Mouse (Mus musculus): ENCODE measurements around the gene Taar8c. TPM values are rescaled to one million over a fixed set of nuclear protein-coding genes. Genes with fewer than 3 reads are reported as not detected.

Taar8c gene
- total and polyA plus RNA-seq, 3 experiments, result not detected

GRCm38 (mm10) chr10:24133132-24133531, 31.4 kb upstream of the Taar8c start:
- H3K9me3 ChIP-seq (replicated peaks; ENCODE audit: insufficient read depth, low read length), result no peaks in the 10 kb centered on the region
- H3K9ac ChIP-seq (ENCODE audit: control insufficient read depth, low read depth, low read length, poor library complexity, severe bottlenecking), result peak overlapping the region; percentile 62
- H3K79me2 ChIP-seq (ENCODE audit: control insufficient read depth, insufficient read depth, low read length, poor library complexity), result no peaks in the 10 kb centered on the region
- no peaks in the 10 kb centered on the region for H3K27me3 ChIP-seq (ENCODE audit: control insufficient read depth in 1 of 2, insufficient read depth in 2 of 2, low read length in 2 of 2)
- DNase-seq (ENCODE audit: low read depth, low spot score), result peak; percentile 91
- H3K4me3 ChIP-seq (ENCODE audit: control insufficient read depth in 1 of 2, insufficient read depth in 1 of 2, low read depth in 2 of 2, low read length in 2 of 2), result 0 out of 4 replicates have a peak overlapping the region, but pooled peaks of 1 of the 2 experiments have one; percentile 2
- peak; percentile 92 for TF ChIP-seq MXI1 (IDR thresholded peaks at IDR 0.05; ENCODE audit: low read depth, low read length)
- TF ChIP-seq TBP (IDR thresholded peaks at IDR 0.05; ENCODE audit: low read depth, low read length), result peak; percentile 52; the same call in 1 of the 2 replicates
- no peak for TF ChIP-seq CTCF (IDR thresholded peaks at IDR 0.05 in 2 of 3, conservative IDR thresholded peaks at IDR 0.05 in 1 of 3; ENCODE audit: control insufficient read depth in 1 of 3, insufficient read depth in 1 of 3, low read depth in 2 of 3, low read length in 3 of 3, poor library complexity in 1 of 3, severe bottlenecking in 1 of 3)
- TF ChIP-seq UBTF (IDR thresholded peaks at IDR 0.05; ENCODE audit: borderline replicate concordance, insufficient read depth, low read depth, low read length), result no peak
- peak; percentile 36; the same call in 1 of the 2 replicates for TF ChIP-seq TCF12 (IDR thresholded peaks at IDR 0.05; ENCODE audit: low read depth, low read length)
- TF ChIP-seq TAL1 (IDR thresholded peaks at IDR 0.05; ENCODE audit: low read length), result no peak
- peak; percentile 82 for TF ChIP-seq ELF1 (IDR thresholded peaks at IDR 0.05; ENCODE audit: low read depth, low read length)
- TF ChIP-seq HCFC1 (IDR thresholded peaks at IDR 0.05; ENCODE audit: low read depth, low read length), result peak; percentile 67; the same call in 1 of the 2 replicates
- TF ChIP-seq MAX (IDR thresholded peaks at IDR 0.05; ENCODE audit: low read length), result no peak
- TF ChIP-seq ETS1 (IDR thresholded peaks at IDR 0.05; ENCODE audit: low read depth, low read length), result peak; percentile 78
- peak in 1 of 2 experiments; percentile 59; a peak in 2 of 4 replicates for TF ChIP-seq EP300 (IDR thresholded peaks at IDR 0.05; ENCODE audit: low read depth in 1 of 2, low read length in 2 of 2)
- TF ChIP-seq SIN3A (IDR thresholded peaks at IDR 0.05; ENCODE audit: low read length), result peak; percentile 47; the same call in 1 of the 2 replicates
- peak; percentile 91 for TF ChIP-seq MAZ (IDR thresholded peaks at IDR 0.05; ENCODE audit: low read depth, low read length)
- TF ChIP-seq MEF2A (IDR thresholded peaks at IDR 0.05; ENCODE audit: extremely low read depth, insufficient replicate concordance, low read depth, low read length, poor library complexity, severe bottlenecking), result no peak
- TF ChIP-seq ZKSCAN1 (IDR thresholded peaks at IDR 0.05; ENCODE audit: low read depth, low read length), result no peak
- TF ChIP-seq MYC (IDR thresholded peaks at IDR 0.05; ENCODE audit: low read depth, low read length), result 0 out of 2 replicates have a peak, but pooled peaks have one; percentile 26
- TF ChIP-seq MAFK (IDR thresholded peaks at IDR 0.05; ENCODE audit: borderline replicate concordance, low read depth, low read length), result no peak
- TF ChIP-seq NELFE (IDR thresholded peaks at IDR 0.05; ENCODE audit: low read depth, low read length), result peak; percentile 45
- TF ChIP-seq POLR2A (IDR thresholded peaks at IDR 0.05; ENCODE audit: control insufficient read depth in 1 of 2, insufficient read depth in 1 of 2, low read depth in 1 of 2, low read length in 2 of 2, poor library complexity in 1 of 2), result peak; percentile 24 to 58; a peak in 2 of 4 replicates
- no peak for TF ChIP-seq BHLHE40 (IDR thresholded peaks at IDR 0.05; ENCODE audit: borderline replicate concordance, low read depth, low read length)
- H3K36me3 ChIP-seq (ENCODE audit: control insufficient read depth in 1 of 2, insufficient read depth in 2 of 2, low read length in 2 of 2), result peaks cover 0 to 23% of the 10 kb centered on the region in 2 experiments; a peak in 2 of 4 replicates
- peak overlapping the region; percentile 95 for H3K27ac ChIP-seq (ENCODE audit: control insufficient read depth, low read depth, low read length)
- peaks cover 6 to 15% of the 10 kb centered on the region in 2 experiments for H3K4me1 ChIP-seq (ENCODE audit: control insufficient read depth in 1 of 2, insufficient read depth in 2 of 2, low read length in 2 of 2)

GRCm38 (mm10) chr10:24132273-24132672, 30.6 kb upstream of the Taar8c start:
- Histone ChIP-seq H3K36me3 (ENCODE audit: control insufficient read depth in 1 of 2, insufficient read depth in 2 of 2, low read length in 2 of 2) (peaks cover 0 to 23% of the 10 kb centered on the region in 2 experiments; a peak in 2 of 4 replicates), H3K27me3 (ENCODE audit: control insufficient read depth in 1 of 2, insufficient read depth in 2 of 2, low read length in 2 of 2) (no peaks in the 10 kb centered on the region), H3K4me1 (ENCODE audit: control insufficient read depth in 1 of 2, insufficient read depth in 2 of 2, low read length in 2 of 2) (peaks cover 6 to 15% of the 10 kb centered on the region in 2 experiments), H3K27ac (ENCODE audit: control insufficient read depth, low read depth, low read length) (peak overlapping the region; percentile 77), H3K9me3 (replicated peaks; ENCODE audit: insufficient read depth, low read length) (no peaks in the 10 kb centered on the region), H3K79me2 (ENCODE audit: control insufficient read depth, insufficient read depth, low read length, poor library complexity) (no peaks in the 10 kb centered on the region), H3K4me3 (ENCODE audit: control insufficient read depth in 1 of 2, insufficient read depth in 1 of 2, low read depth in 2 of 2, low read length in 2 of 2) (peak overlapping the region; percentile 61 to 81), H3K9ac (ENCODE audit: control insufficient read depth, low read depth, low read length, poor library complexity, severe bottlenecking) (peak overlapping the region; percentile 73)
- peak; percentile 81 for DNase-seq (ENCODE audit: low read depth, low spot score)
- peak; percentile 42; the same call in 1 of the 2 replicates for TF ChIP-seq NRF1 (IDR thresholded peaks at IDR 0.05; ENCODE audit: insufficient read depth, low read depth, low read length, poor library complexity, severe bottlenecking)
- TF ChIP-seq POLR2A (IDR thresholded peaks at IDR 0.05; ENCODE audit: control insufficient read depth in 1 of 2, insufficient read depth in 1 of 2, low read depth in 1 of 2, low read length in 2 of 2, poor library complexity in 1 of 2), result peak in 1 of 2 experiments; percentile 52; a peak in 2 of 4 replicates
- TF ChIP-seq TBP (IDR thresholded peaks at IDR 0.05; ENCODE audit: low read depth, low read length), result peak; percentile 71
- TF ChIP-seq SIN3A (IDR thresholded peaks at IDR 0.05; ENCODE audit: low read length), result 0 out of 2 replicates have a peak, but pooled peaks have one; percentile 14
- TF ChIP-seq MAFK (IDR thresholded peaks at IDR 0.05; ENCODE audit: borderline replicate concordance, low read depth, low read length), result no peak
